Mouse (Mus musculus) olfactory bulb, adult 2 months (tissue): ENCODE measurements around the gene Gxylt1. TPM values are rescaled to one million over a fixed set of nuclear protein-coding genes. Genes with fewer than 3 reads are reported as not detected.

Experiments used
- H3K27ac ChIP-seq: fragments of 200-500 bp; 2 replicates; pipeline ENCODE4 v1.5.1; 2012; ENCODE audit warnings: low read depth, low read length; ENCODE audit not compliant: insufficient read depth
- H3K4me1 ChIP-seq: fragments of 200-500 bp; 2 replicates; pipeline ENCODE4 v1.6.1; 2012; ENCODE audit warnings: low read length; ENCODE audit not compliant: control insufficient read depth, insufficient read depth
- H3K4me3 ChIP-seq: fragments of 200-500 bp; 2 replicates; pipeline ENCODE4 v1.5.1; 2012; ENCODE audit warnings: mild to moderate bottlenecking, low read depth, low read length, moderate library complexity; ENCODE audit not compliant: insufficient read depth
- CTCF ChIP-seq: fragments of 200-500 bp; IDR thresholded peaks from 2 replicates; pipeline ENCODE4 v1.5.1; 2012; ENCODE audit warnings: low read depth, mild to moderate bottlenecking, low read length, moderate library complexity; ENCODE audit not compliant: insufficient read depth
- POLR2A ChIP-seq: fragments of 200-500 bp; IDR thresholded peaks from 2 replicates; pipeline ENCODE4 v1.6.1; 2012; ENCODE audit warnings: mild to moderate bottlenecking, low read depth, low read length, moderate library complexity; ENCODE audit not compliant: insufficient read depth
- WGBS: fragments of 180-500 bp; shearing (Covaris S2); methylation state at CpG from one replicate; pipeline ENCODE4 v1.1.7; 2018; 5-methylcytosine and 5-hydroxymethylcytosine counted together
- polyA plus RNA-seq: library from polyadenylated mRNA; stranded (reverse); fragments of >200 nt; gene quantifications from 2 replicates; pipeline ENCODE4 v1.2.4, GENCODE M21; 2012; ENCODE audit warnings: low replicate concordance; ENCODE audit not compliant: missing spikeins, insufficient read depth, insufficient read length

The Gxylt1 gene
- polyA plus RNA-seq, 1 experiment: not detected

DNA sequence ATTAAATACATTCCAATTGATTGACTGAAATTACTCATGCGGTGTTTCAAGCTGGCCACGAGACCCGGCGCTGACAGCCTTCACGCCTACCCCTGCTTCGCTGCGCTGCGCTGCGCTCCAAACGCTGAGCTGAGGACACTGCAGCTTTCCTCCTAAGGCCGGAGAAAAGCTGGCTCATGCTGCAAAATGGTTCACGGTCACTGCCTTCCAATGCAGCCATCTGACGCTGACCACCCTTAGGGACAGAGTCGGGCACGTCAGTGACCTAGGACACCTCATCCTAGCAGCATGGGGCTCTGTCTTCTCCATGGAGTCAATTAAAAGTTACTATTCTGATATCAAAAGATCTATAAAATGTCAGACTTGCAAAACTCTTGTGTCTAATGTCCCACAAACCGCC, 8.6 kb downstream of the Gxylt1 start:
- Histone ChIP-seq H3K4me3 (no peak overlapping the region), H3K27ac (no peak overlapping the region), H3K4me1 (peaks cover 5% of the 10 kb centered on the region; the same call in 1 of the 2 replicates)
- 63% methylated on average over 16 of the region's 16 CpGs for WGBS
- TF ChIP-seq POLR2A (no peak), CTCF (no peak)

DNA sequence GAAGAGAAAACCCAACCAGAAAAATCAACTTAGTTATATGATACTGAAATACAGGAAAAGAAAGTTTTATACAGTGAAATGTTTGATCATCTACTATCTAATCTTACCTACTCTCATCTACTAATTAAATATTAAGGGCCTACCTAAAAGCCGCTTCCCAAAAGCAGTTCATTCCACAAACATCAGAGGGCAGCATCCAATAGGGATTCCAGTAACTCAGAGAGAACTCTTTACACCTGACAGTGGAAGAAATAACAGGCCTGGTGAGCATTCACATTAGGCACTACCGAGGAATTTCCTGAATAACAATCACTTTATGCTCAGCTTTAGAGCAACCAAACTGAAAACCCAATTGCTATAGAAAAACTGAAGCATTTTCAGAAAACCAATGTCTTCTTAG, 9.3 kb downstream of the Gxylt1 start:
- Histone ChIP-seq H3K27ac (no peak overlapping the region), H3K4me3 (no peak overlapping the region), H3K4me1 (peaks cover 7% of the 10 kb centered on the region; the same call in 1 of the 2 replicates)
- TF ChIP-seq POLR2A (no peak), CTCF (no peak)
- WGBS: 21% methylated on average over 2 of the region's 2 CpGs

DNA sequence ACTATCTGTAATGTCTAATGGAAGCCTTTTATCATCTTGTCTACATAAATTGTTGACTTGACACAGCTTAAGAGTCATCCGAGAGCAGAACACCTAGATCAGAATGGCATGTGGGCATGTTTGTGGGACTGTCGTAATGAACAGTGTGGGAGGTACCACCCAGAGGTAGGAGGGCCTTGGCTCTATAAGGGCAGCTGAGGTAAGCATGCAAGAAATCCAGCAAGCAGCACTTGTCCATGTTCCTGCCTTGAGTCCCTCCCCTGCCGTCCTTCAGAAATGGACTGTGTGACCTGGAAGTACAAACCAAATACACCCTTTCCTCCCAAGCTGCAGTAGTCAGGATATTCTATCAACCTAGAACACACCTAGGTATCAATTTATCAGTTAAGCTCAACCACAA, 9.7 kb downstream of the Gxylt1 start:
- Histone ChIP-seq H3K27ac (no peak overlapping the region), H3K4me3 (no peak overlapping the region), H3K4me1 (peaks cover 7% of the 10 kb centered on the region; the same call in 1 of the 2 replicates)
- TF ChIP-seq CTCF (no peak), POLR2A (no peak)
- whole genome bisulfite sequencing: 71% methylated on average over 3 of the region's 3 CpGs

DNA sequence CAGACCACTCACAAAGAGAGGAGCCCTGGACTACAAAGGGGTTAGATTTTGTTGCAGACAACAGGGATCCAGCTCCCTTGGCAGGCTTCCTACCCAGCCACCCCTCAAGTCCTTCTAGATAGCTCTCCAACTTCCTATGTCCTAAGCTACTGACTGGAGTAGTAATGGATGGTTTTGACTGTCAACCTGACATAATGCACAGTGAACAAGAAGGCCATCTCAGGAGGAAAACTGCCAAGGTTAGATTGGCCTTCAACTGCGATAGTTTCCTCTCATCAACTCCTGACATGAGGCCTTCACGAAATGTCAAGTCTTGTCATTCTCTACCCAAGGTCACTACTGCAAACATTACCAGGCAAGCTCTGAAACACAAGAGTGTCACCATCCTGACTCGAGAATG, 10.8 kb downstream of the Gxylt1 start:
- Histone ChIP-seq H3K4me3 (no peak overlapping the region), H3K27ac (no peak overlapping the region), H3K4me1 (peaks cover 7% of the 10 kb centered on the region; the same call in 1 of the 2 replicates)
- TF ChIP-seq POLR2A (no peak), CTCF (no peak)
- 85% methylated on average over 3 of the region's 3 CpGs for WGBS

DNA sequence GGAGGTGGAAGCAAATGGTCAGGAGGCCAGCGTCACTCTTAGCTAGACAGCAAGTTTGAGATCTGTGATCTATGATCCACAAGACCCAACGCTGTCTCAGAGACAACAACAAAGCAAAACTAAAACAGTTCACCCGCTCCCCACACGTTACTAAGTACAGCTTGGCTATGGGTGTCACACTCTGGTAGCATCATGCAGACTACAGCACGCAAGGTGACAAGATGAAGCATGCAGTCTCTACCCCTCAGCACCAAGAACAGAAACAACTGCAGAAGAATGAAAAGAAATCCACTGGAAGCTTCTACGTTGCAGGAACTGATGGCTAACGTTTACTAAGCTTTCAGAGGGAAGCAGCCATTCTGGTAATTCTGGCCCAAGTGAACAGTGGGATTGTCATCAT, 11.4 kb downstream of the Gxylt1 start:
- WGBS: 71% methylated on average over 7 of the region's 7 CpGs
- Histone ChIP-seq H3K4me1 (peaks cover 7% of the 10 kb centered on the region; the same call in 1 of the 2 replicates), H3K4me3 (no peak overlapping the region), H3K27ac (no peak overlapping the region)
- TF ChIP-seq CTCF (no peak), POLR2A (no peak)

DNA sequence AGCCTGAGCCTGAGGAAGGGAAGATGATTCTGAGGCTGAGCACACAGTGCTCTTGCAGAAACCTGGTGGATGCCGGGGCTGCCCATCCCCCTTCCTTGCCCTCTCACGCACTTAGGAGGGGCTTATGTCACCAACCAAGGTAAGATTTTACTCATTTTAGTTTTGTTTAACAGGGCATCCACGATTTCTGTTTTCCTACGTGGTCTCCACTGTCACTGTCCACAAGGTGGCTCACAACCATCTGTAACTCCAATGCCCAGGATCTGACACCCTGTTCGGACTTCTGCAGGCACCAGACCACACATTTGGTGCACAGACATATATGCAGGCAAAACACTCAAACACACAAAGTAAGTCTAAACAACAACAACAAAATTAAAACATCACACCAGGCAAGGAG, 12.2 kb downstream of the Gxylt1 start:
- Histone ChIP-seq H3K27ac (no peak overlapping the region), H3K4me3 (no peak overlapping the region), H3K4me1 (peaks cover 7% of the 10 kb centered on the region; the same call in 1 of the 2 replicates)
- TF ChIP-seq CTCF (no peak), POLR2A (no peak)
- WGBS: 48% methylated on average over 5 of the region's 5 CpGs

DNA sequence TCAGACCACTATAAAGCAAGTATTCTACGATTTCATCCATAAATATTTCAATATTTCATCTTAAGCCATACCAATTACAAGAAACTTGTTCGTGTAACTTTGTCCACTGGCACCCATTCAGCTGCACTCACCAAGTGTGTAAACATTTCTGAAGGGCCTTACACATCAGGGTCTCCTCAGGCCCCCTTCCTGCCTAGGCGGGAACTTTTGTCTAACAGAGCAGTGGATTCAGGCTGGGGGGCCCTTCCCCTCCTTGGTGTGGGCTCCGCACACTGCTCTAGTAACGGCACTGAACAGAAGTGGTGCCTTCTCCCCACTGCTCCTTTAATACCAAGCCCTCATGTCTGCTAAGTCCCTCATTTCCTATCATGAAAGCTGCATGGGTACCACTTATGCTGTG, 12.7 kb downstream of the Gxylt1 start:
- H3K27ac ChIP-seq: no peak overlapping the region
- H3K4me1 ChIP-seq: peaks cover 7% of the 10 kb centered on the region; the same call in 1 of the 2 replicates
- 74% methylated on average over 5 of the region's 5 CpGs for WGBS
- no peak overlapping the region for H3K4me3 ChIP-seq
- TF ChIP-seq CTCF: no peak
- no peak for TF ChIP-seq POLR2A

DNA sequence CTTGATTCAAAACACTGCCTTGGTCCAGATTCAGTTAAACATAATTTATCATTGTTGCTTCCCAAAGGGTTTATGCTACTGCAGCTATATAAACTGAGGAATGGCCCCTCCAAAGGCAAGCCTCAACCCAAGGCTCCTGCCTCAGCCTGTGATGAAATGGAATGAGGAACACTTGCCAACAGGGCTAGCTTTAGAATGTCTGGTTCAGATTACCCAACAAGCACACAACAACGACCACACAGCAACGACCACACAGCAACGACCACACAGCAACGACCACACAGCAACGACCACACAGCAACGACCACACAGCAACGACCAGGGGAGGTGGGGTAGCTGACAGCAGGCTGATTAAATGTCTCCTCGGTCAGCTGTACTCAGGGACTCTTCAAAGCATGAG, 15.0 kb downstream of the Gxylt1 start:
- WGBS: 74% methylated on average over 8 of the region's 8 CpGs
- TF ChIP-seq POLR2A (no peak), CTCF (no peak)
- H3K4me1 ChIP-seq: peaks cover 6% of the 10 kb centered on the region; the same call in 1 of the 2 replicates
- H3K27ac ChIP-seq: no peak overlapping the region
- H3K4me3 ChIP-seq: no peak overlapping the region

DNA sequence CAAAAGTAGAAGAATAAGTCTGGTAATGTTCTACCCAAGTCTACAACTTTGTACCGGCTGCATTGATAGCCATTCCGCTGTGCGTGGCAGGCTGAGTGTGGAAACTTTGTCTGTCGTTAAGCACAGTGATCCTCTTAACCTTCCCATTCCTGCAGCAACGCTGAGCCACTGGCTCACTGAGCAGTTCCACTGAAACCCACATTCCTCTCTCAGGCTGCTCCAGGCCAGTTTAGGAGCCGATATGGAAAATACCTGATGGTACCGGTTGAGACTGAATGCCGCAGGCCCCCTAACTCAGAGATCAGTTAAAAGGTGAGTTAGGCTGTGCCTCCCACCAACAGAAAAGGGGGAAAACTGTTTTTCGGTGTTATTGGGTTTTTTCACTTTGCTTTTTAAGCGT, 19.7 kb downstream of the Gxylt1 start:
- Histone ChIP-seq H3K4me1 (peaks cover 2% of the 10 kb centered on the region; the same call in 1 of the 2 replicates), H3K27ac (no peak overlapping the region), H3K4me3 (no peak overlapping the region)
- TF ChIP-seq POLR2A (no peak), CTCF (no peak)
- WGBS: 91% methylated on average over 10 of the region's 10 CpGs

DNA sequence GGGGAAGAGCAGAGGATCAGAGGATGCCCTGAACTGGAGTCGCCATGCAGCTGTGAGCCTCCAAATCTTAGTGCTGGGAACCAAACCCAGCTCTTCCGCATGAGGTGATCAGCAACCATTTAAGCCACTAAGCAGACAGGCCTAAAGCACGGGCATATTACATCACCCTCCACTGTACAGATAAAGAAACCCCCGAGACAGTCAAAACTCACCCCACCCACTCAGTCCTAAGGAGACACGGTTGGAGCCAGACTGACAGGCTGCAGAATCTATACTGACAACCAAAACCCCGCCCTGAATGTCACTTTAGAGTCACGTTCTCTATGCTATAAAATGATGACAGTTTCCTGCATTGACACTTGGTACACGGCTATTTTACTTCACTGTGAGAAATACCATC, 21.8 kb downstream of the Gxylt1 start:
- WGBS: 82% methylated on average over 8 of the region's 8 CpGs

More for the DNA sequence above, 21.8 kb downstream of the Gxylt1 start:
- Histone ChIP-seq H3K4me1 (peaks cover 2% of the 10 kb centered on the region; the same call in 1 of the 2 replicates), H3K4me3 (no peak overlapping the region), H3K27ac (no peak overlapping the region)
- no peak for TF ChIP-seq POLR2A
- no peak for TF ChIP-seq CTCF
